Mouse (Mus musculus) heart, postnatal 0 days (tissue): ENCODE results near the gene Gbx2.

ENCODE experiments used
- CTCF ChIP-seq: IDR thresholded peaks from 2 replicates; pipeline ENCODE4 v1.5.1; 2016; ENCODE audit warnings: antibody characterized with exemption, control low read depth, low read depth
- EP300 ChIP-seq: IDR thresholded peaks from 2 replicates; pipeline ENCODE4 v1.6.1; 2016; ENCODE audit warnings: antibody characterized with exemption, low read depth

GRCm38 (mm10) chr1:89878496-89878895 lies 52.5 kb downstream of the Gbx2 start:
- TF ChIP-seq CTCF (no peak), EP300 (no peak)
